Mouse (Mus musculus) liver, embryonic 14.5 days (tissue): ENCODE measurements around the gene Olfr803.

ENCODE experiments used
- CTCF ChIP-seq: IDR thresholded peaks from 2 replicates; pipeline ENCODE4 v1.5.1; 2016; ENCODE audit warnings: antibody characterized with exemption, low read depth, control low read depth
- EP300 ChIP-seq: IDR thresholded peaks from 2 replicates; pipeline ENCODE4 v1.6.1; 2016; ENCODE audit warnings: antibody characterized with exemption, low read depth

GRCm38 (mm10) chr10:129741821-129742220 is 47.7 kb upstream of the Olfr803 start, which contains the start of gene Olfr806:
- TF ChIP-seq CTCF = no peak
- TF ChIP-seq EP300 = no peak
